Mouse (Mus musculus) lung, postnatal 4 days (tissue): ENCODE data around the gene Ybey.

Experiments
- DNase-seq, 2 experiments: peaks; one replicate each; pipeline ENCODE4 v3.0.0; 2021

Gene Ybey

DNA sequence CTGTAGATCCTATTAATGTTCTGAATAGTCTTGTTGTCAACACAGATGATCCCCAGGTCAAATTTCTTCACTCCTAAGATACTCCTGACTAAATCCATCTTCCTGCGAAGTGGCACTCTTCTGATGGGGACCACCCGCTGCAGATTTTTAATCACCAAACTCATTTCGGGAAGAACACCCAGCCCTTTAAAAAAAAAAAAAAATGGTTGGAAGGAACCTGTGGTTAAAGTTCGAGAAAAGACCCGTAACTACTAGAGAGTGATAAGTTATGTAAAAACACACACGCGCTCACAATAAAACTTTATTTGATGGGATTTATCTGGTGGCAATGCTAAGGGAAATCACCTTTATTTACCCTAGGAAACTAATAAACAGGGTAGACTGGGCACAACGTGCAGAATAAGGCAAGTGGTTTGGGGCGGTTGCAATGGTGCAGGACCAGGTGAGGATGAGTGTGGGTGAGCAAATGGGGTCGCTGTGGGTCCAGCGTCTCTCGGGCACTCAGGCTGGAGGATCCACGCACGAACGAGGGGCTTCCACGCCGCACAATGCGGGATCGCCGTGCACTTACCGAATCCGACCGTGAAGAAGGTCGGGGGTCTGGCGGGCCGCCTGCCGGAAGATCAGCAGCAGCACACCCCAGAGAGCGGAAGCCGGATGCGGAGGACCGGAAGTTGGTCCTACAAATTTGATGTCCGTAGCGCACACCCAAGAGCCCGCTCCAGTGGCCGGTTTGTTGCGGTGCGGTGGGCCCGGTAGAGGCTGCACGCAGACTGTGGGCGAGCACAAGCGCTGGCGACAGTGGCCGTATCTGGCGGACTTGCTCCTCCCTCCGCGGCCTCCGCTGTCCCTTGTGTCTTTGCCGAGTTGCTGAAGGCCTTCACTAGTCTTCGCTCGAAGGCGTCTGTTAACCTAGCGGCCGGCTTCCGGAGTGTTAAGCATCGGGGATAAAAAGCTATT, at the start of gene Ybey, which contains the start of gene Mcm3ap:
Ybey (minus strand) TSS at position 912 of the 960 bp plus-strand sequence.
Mcm3ap (plus strand) TSS at position 725 of the 960 bp plus-strand sequence.
- peak; percentile 92 to 94 for DNase-seq

DNA sequence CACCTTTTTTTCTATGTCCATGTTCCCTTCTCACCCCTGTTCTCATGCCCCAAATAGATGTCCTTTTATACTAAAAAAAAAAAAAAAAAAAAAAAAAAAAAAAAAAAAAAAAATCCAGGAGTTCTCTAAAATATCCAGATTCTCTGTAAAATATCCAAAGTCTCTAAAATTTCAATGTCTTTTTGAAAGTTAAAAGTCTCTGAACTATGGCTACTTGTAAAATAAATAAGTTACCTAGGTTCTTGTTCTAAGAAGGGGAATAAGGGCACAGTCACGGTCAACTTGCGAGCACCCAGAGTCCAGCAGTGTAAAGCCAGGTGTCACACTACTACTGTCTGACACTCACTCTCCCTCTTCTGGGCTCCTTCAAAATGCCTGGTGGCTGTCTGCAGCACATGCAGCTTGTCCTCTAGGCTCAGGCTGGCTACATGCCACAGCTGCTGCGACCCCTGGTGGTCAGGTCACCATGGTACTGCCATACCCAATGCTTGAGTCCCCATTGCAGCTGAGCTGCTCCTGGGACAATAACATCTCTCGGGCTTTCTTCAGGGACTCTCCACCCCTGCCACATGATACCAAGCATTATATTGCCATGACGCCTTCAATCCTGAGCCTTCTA, 44.2 kb upstream of the Ybey start:
- DNase-seq = peak; percentile 85 to 87

DNA sequence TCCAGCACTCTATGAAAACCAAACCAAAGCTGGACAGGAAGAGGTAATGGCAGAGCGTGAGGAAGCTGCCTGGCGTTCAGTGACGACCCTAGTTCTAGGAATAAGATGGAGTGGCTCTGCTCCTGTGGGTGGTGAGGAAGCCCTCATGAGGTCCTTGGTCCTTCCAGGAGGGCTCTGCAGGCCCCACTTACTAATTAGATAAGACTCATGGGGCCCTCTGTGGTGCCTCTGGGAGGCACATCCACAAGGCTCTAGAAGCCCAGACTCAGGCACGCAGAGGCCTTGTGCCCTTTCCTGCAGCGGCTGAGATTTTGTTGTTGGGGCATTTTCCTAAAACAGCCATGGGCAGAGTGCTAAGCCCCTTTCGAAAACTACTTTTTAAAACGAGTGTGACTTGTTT, 37.0 kb upstream of the Ybey start:
- no peak for DNase-seq

DNA sequence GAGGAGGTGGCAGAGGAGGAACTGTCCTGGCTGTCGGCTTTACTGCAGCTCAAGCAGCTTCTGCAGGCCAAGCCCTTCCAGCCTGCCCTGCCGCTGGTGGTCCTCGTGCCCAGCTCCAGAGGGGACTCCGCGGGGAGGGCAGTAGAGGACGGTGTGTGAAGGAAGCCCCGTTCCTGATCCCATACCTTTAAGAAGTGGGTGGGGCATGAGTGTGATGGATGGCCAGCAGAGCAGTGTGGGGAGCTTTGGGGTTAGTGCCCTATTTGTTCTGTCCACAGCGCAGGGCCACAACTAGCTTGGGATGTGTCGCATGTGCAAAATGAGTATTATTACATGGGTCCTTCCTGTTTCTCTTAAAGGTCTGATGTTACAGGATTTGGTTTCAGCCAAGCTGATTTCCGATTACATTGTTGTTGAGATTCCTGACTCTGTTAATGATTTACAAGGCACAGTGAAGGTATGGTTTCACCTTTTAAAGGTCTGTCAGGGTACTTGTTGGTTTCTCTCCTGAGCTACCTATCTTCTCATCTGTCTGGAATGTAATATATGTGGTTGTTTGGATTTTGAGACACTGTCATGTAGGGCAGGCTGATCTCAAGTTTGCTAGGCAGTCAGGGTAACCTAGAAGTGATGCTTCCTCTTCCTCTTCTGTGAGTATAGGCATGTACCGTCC, 35.5 kb upstream of the Ybey start:
- no peak for DNase-seq

DNA sequence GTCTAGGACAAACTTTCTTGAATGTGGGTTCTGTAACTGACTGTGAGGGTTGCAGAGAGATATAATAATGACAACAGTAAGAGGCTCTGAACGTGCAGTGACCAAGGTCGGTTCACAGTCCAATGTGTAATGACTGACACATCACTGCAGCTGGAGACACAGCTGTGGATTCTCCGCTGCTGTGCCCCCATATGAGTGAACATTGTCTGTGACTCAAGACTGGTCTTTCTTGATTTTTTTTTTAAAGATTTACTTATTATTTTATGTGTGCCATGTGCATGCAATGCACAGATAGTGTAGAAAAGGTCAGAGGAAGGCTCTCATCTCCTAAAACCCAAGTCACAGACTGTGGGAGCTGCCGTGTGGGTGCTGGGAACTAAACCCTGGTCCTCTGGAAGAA, 28.6 kb upstream of the Ybey start:
- no peak for DNase-seq

DNA sequence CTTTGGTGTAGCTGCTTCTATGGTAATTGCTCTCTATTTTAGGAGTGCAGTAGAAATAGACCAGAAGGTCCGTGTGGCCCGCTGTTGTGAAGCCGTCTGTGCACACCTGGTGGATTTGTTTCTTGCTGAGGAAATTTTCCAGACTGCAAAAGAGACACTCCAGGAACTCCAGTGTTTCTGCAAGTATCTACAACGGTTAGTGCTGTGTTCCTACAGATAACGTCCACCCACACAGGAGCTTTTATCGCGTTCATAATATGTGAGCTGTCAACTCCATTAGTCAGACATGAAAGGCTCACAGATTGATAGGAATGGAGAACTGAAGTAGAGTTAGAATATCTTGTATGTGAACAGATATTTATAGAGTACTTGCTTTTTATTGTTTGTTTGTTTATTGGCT, 27.5 kb upstream of the Ybey start:
- no peak for DNase-seq

DNA sequence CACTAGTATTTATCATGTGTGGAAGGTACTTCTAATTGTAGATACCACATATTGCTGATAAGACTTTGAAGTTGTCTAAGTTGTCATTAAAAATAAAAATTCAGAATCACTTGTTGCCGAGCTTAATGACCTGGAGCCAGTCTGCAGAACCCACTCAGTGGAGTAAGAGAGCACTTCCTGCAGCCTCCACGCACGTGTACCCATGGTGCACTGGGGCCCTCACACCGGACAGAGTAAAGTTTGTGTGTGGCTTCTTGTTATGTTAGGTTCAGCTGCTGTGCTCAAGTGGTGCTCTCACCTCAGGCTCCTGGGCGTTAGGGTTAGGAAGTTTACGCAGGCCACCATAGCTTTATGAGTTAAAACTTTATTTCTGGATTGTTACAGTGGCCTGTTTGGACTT, 26.6 kb upstream of the Ybey start:
- DNase-seq = no peak

DNA sequence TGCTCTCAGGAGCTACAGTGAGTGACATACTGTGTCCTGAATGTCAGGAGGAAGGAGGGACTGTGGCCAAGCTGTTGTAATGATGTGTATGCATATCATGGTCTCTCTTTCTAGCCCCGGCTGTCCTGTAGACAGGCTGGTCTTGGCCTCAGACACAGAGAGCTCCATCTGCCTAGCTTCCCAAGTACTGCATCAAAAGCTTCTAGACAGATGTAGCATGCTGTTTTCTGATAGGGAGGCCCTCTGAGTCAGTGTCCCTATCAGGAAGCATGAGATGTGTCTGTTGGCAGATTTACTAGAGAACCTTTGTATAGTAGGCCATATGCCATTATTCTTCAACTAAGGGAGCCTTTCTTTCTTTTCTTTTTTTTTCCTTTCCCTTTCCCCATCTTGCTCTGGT, 24.6 kb upstream of the Ybey start:
- DNase-seq = no peak

DNA sequence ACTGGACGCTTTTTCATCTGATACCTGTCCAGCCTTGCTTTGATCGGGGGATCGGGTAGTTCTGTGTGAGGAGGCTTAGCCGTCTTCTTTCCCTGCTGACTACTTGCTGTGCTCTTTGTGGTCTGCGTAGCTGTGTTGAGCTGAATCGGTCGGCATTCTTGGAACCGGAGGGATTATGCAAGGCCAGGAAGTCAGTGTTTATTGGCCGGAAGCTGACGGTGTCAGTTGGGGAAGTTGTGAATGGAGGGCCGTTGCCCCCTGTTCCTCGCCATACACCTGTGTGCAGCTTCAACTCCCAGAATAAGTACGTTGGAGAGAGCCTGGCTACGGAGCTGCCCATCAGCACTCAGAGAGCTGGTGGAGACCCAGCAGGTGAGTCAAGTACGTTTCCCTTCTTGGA, 20.3 kb upstream of the Ybey start:
- DNase-seq = no peak

DNA sequence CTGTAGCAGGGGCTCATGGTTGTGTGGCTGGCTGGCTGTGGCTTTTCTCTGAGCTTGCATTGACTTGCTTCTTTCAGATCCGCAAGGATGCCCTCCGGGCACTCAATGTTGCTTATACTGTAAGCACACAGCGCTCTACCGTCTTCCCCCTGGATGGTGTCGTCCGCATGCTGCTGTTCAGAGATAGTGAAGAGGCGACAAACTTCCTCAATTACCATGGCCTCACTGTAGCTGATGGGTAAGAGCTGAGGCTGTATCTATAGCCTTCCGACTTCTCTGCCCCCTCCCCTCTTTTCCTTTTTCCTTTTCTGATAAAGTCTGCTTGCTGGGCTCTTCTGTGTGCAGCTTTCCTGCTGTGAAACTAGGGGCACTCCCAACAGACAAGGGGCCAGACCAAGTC, 19.4 kb upstream of the Ybey start:
- DNase-seq = no peak

DNA sequence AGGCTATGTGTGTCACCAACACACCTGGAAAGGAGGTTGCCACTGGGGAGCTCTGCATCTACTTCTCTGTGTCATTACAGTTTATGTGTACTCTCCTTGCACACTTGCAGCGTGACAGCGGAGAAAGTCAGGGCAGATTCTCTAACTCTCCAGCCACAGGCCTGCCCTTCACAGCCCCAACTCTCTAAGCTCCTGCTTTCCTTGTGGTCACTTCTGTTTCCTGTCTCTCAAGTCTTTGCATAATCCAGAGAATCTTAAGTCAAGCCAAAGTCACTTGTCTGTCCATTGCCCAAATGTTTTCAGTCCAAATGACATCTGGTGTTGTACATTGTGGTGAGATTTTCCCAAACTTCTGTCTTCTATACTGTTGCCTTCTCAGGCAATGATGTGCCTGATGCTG, 17.4 kb upstream of the Ybey start:
- DNase-seq = no peak

DNA sequence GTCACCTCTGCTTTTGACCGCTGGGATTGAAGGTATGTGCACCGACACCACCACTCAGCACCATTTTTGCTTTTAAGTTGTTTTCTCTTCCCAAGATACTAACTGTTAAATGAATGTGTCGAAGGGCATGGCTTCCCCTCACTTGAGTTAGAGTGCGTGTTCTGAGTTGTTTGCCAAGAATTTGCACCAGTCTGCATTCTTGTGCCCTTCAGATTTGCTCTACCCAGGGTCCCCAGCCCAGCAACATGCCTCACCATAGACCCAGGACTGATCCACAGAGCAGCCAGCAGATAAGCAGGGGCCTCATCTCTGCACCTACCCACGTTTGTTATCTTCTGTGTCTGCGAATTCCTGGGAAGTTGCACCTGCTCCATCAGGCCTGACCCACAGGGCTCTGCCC, 12.6 kb upstream of the Ybey start:
- DNase-seq = no peak

DNA sequence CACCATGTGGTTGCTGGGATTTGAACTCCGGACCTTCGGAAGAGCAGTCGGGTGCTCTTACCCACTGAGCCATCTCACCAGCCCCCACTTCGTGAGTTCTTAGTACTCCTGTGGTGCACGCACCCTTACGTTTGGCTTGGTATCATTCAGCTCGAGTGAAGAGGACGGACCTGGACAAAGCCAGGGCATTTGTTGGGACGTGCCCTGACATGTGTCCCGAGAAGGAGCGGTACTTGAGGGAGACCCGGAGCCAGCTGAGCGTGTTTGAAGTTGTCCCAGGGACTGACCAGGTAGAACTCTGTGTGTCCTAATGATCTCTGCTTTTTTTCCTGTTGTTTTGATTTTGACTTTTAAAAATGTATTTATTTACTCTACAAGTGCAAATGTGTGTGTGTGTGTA, 11.9 kb upstream of the Ybey start:
- DNase-seq = no peak

DNA sequence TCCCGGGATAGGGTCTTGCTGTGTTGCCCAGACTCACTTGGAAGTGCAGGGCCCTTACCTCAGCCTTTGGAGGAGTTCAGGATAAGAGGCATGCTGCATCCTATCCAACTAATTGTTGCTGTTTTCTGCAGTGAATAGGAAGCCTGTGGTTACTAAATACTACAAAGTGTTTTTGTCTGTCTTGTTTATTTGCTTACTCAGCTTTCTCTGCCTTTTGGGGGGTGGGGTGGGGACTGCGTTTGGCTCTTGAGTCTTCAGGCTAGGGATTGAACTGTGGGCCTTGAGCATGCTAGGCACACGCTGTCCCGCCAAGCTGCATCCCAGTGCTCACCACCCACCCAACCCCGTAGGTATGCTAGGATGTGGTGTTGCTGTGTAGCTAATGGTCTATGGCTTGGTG, 4.8 kb upstream of the Ybey start:
- no peak for DNase-seq

DNA sequence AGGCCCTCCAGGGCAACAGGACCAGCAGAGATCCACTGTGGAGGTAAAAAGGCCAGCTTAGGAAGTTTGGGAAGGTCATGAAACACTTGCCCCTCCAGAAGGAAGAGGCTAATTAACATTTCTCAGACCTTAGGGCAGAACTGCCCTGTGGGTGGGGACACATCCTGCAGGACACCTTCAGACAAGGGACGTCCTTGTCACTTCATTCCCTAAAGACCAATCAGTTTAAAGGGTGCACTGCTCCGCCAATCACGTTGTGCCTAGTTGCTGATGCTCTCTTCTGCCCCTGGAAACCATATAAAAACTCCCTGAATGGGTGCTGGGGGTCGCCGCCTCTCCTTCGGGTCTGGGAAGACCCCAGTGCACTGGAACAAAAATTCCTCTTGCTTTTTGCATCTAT, 6.2 kb downstream of the Ybey start:
- no peak for DNase-seq

DNA sequence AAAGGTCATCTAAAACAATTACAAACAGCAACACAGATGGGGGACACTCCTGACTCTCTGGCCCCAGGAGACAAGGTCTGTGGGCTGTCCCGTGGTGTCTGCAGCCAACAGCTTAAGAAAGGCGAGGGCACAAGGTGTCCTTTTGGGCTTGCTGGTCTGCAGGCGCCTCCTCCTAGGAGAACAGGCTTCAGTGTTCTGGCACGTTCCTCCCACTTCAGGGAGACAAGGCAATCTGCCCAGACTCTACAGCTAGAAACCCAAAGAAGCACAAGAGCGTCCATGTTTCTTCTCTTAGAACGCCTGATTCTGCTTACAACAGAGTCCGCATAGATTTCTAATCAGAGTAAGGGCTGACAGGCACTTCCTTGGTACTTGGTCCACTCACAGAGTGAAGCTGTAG, 6.6 kb downstream of the Ybey start:
- no peak for DNase-seq

DNA sequence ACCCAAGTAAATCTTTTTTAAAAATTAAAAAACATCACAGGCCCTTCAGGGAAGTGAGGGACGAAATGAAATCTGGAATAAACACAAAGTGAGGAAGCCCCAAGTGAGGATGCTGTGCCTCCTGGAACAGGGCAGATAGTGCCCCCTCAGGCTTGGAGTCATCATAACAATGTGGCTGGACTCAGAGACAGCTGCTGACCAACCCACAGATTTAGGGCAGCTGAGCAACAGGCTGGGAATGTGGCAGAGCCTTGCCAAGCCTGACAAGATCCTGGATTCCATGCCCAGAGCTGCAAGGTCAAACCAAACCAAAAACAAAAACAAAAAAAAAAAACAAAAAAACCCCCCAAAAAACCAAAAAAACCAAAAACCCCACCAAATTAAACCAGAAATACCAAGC, 7.7 kb downstream of the Ybey start:
- no peak for DNase-seq

DNA sequence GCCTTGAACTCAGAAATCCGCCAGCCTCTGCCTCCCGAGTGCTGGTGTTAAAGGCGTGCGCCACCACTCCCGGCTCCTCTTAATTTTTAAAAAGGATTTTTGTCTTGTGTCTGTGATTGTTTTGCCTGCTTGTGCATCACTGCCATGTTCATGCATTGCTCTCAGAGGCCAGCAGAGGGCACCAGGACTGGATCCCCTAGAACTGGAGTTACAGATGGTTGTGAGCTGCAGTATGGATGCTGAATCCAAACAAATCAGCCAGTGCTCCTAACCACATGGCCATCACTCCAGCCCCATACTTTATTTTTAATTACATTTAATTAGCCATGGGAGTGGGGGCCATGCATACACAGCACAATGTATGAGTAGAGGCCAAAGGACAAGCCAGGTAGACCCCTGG, 13.6 kb downstream of the Ybey start:
- peak; percentile 49 to 68 for DNase-seq

DNA sequence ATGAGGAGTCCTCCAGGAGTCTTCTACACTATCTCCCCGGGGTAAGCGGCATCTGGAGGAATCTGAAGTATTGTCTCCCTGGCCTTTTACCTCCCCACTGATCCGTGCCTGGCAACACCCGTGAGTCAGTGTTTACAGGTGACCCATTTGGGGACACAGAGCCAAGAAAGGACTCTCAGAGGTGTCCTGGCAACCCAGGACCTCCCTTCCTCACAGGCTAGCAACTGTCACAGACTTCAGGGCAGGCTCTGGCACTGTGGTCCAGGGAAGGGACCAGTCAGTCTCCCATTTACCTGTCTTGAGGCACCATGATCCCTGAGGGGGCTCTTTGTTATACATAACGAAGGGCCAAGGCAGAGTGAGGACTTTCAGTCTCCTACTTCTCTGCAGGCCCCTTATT, 20.1 kb downstream of the Ybey start, which contains the start of gene 2610028H24Rik:
2610028H24Rik (plus strand) TSS at position 231 of the 400 bp plus-strand sequence.
- no peak for DNase-seq

DNA sequence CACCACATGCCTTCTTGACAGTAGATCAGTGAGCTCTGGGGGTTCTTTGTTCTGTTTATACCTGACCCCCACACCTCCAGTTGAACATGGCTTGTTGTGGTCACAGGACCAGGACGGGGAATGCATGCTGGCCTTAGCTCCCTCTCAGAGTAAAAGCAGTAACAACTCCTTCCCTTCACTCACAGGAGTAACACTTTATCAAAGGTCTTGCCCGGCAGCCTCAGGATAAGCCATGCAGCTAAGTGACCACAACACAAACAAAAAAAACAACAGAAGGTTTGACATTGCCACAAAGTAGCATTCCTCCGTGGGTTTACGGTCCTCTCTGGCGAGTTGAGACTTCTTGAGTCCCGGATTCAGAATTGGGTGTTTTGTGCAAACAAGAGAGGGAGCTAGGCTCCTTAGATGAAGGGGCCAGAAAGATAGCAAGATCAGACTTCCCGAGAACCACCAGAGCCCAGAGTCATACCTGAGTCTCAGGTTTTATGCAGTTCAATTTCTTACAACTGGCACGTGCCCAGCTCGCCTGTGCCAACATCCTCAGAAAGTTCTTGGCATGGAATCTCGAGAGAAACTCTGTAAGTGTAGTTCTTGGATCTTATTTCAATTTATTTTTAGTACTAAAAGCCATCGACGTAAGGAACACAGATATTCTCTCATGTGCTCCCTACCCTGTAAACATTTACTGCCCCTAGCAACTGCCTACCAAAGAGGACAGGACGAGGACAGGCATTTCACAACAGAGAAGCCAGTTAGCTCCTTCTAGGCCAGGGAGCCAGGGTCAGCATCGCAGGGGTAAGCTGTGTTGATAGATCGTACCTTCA, 21.3 kb downstream of the Ybey start:
- peak; percentile 75 to 83 for DNase-seq

DNA sequence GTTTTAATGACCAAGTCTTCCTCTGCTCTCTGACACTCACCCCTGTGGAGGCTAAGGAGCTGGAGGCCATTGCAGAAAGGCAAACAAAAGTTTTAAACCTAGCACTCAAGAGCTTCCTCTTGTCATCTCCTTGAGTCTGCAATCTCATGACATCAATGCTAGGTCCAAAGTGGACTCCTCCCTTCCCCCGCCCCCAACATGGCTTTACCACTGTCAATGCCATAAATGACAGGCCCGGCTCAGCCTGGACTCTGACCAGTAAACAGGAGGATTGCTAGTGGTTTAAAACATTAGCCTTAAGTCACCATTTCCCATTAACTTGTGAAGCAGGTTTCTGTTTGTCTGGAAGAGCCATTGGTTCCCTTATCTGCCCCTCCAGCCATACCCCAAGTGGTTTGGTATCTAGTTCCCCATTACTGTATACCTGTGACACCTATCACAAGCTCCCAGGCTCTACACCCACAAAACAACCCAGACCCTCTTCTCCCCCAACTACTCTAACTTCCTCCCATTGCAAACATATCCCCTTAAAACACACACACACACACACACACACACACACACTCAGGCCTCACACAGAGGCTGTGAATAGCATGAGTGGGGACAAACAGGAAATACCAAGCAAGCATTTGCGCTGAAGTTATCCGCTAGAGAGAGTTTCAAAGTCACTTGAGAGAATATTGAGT, 22.8 kb downstream of the Ybey start:
- peak; percentile 53 to 56 for DNase-seq
